In the genomic region with DNA sequence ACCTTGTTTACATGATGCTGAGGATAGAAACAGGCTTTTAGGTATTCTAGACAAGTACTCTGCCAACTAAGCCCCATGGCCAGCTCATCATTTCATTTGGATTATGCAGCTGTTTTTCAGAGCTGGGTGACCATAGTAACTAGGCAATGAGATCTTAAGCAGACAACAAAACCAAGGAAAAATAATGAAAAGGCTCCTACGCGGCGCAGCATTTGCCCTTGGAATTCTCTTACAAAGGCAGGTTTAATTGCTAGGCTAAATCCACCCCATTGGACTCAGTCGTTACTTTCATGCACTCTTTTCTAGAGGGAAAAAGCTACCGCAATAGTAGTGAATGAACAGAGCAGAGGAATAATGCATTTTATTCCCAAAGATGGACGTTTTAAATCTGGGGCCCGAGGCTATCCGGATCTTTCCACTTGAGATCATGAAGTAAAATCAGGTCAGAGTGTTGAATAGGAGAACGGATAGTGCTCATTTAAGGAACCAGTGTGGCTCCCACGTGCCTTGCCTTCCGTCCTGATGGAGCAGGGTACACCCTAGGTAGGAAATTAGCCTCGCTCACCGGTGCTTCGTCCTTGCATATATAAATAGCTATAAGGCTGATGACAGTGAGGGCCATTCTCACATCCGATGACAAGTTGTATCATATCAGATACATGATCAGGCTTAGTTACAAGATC, we compare ENCODE assay signal across 1 mouse cellular context.
TF ChIP-seq lines count a peak whose summit lies in the region.

No protein-coding gene starts in this region.

TF ChIP-seq in CH12.LX, 34 proteins besides CTCF, POLR2A, EP300 and RAD21 (continued from another document):
- no peak for TF ChIP-seq MXI1 (IDR thresholded peaks at IDR 0.05; ENCODE audit: low read depth, low read length)
- TF ChIP-seq PAX5 (IDR thresholded peaks at IDR 0.05; ENCODE audit: low read length), result no peak
- no peak for TF ChIP-seq NRF1 (IDR thresholded peaks at IDR 0.05; ENCODE audit: low read depth, low read length)
- no peak for TF ChIP-seq UBTF (IDR thresholded peaks at IDR 0.05; ENCODE audit: low read depth, low read length)
- no peak for TF ChIP-seq GABPA (IDR thresholded peaks at IDR 0.05; ENCODE audit: insufficient replicate concordance, low read depth, low read length)
- no peak for TF ChIP-seq POLR2AphosphoS2 (IDR thresholded peaks at IDR 0.05; ENCODE audit: low read depth, low read length)
- TF ChIP-seq ELF1 (IDR thresholded peaks at IDR 0.05; ENCODE audit: low read depth, low read length), result no peak
- no peak for TF ChIP-seq BHLHE40 (IDR thresholded peaks at IDR 0.05; ENCODE audit: low read depth, low read length)
